Mouse (Mus musculus) megakaryocyte, embryonic 14.5 days (primary cell): Measurements from ENCODE around the gene Tmem189. TPM values are rescaled to one million over a fixed set of nuclear protein-coding genes. Genes with fewer than 3 reads are reported as not detected.
"Not testable (repeated sequence)": the region's sequence is repeated elsewhere in the genome, so short reads cannot be mapped to it uniquely, and the experiment has no call there.

Source experiments
- H3K27me3 ChIP-seq: replicated peaks from 2 replicates; pipeline ENCODE3; 2012; ENCODE audit warnings: inconsistent platforms
- H3K36me3 ChIP-seq: replicated peaks from 2 replicates; pipeline ENCODE3; 2012; ENCODE audit warnings: low read length, inconsistent platforms, mixed read lengths
- H3K4me1 ChIP-seq: 2 replicates; pipeline ENCODE4 v1.6.1; 2012; ENCODE audit warnings: inconsistent platforms
- H3K4me3 ChIP-seq: replicated peaks from 2 replicates; pipeline ENCODE3; 2012; ENCODE audit warnings: moderate library complexity, mild to moderate bottlenecking, inconsistent platforms
- H3K9me3 ChIP-seq: 2 replicates; pipeline ENCODE4 v1.6.1; 2012; ENCODE audit warnings: inconsistent platforms
- FLI1 ChIP-seq: IDR thresholded peaks from 2 replicates; pipeline ENCODE4 v1.6.1; 2012; ENCODE audit warnings: low read length, inconsistent platforms, mixed read lengths
- GATA1 ChIP-seq: IDR thresholded peaks from 3 replicates; pipeline ENCODE4 v1.6.1; 2012; ENCODE audit warnings: mixed read lengths, low read length, inconsistent platforms, borderline replicate concordance
- polyA plus RNA-seq: library from polyadenylated mRNA; stranded (reverse); fragments of >175 nt; gene quantifications from 2 replicates; pipeline ENCODE4 v1.2.3, GENCODE M21; 2012; ENCODE audit warnings: low replicate concordance; ENCODE audit not compliant: insufficient read depth

Gene Tmem189
- polyA plus RNA-seq, 1 experiment: 173 TPM

DNA sequence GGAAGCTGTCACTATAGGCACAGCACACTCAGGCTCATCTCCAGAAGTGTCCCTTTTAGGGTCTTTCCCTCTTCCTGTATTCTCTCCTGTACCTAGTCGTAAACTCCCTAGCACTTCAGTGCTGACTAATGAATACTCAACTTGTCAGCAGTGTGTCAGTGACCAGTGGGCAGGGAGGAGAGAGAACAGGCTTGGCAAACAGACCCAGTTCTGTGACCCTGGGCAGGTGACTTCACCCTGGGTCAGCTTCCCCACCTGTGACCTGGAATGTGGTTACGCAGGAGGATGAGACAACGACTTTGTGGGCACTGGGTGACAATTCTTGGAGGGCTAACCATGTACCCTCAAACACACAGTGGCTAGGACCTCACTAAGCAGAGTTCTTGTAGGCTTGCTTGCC is 72.6 kb downstream of the Tmem189 start:
- H3K27me3 ChIP-seq: no peaks in the 10 kb centered on the region
- no peak for TF ChIP-seq GATA1
- no peak for TF ChIP-seq FLI1
- no peak overlapping the region for H3K4me3 ChIP-seq
- H3K9me3 ChIP-seq: peaks cover 16% of the 10 kb centered on the region
- peaks cover 93% of the 10 kb centered on the region for H3K36me3 ChIP-seq
- peaks cover 66% of the 10 kb centered on the region for H3K4me1 ChIP-seq

DNA sequence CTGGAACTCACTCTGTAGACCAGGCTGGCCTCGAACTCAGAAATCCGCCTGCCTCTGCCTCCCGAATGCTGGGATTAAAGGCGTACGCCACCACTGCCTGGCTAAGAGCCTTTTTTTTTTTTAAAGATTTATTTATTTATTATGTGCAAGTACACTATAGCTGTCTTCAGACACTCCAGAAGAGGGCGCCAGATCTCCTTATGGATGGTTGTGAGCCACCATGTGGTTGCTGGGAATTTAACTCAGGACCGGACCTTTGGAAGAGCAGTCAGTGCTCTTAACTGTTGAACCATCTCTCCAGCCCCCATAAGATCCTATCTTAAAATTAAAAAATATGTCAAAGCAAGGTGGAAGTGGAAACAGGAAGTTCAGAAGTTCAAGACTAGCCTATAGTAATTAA is 76.3 kb downstream of the Tmem189 start:
- H3K27me3 ChIP-seq, H3K4me3 ChIP-seq: not testable (repeated sequence)
- H3K4me1 ChIP-seq: peaks cover 51% of the 10 kb centered on the region
- peaks cover 93% of the 10 kb centered on the region for H3K36me3 ChIP-seq
- peaks cover 16% of the 10 kb centered on the region for H3K9me3 ChIP-seq

DNA sequence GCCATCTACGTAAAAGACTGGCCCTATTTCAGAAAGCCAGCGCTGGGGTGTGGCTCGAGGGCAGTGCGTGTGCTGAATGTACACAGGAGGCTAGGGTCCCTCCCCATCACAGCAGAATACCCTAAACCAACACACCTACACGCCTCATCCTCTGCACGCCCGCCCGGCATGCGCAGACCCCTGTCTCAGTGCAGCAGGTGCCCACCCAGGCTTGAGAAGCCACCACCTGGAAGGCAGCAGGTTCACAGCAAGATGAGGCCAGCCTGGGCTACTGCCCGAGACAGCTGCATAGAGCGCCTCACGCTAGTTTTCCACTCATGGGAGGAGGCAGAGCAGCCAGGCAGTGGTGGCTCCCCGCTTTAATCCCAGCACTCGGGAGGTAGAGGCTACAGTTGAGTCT is 77.5 kb downstream of the Tmem189 start:
- Histone ChIP-seq H3K27me3 (no peaks in the 10 kb centered on the region), H3K36me3 (peaks cover 87% of the 10 kb centered on the region), H3K9me3 (peaks cover 16% of the 10 kb centered on the region), H3K4me3 (no peak overlapping the region), H3K4me1 (peaks cover 42% of the 10 kb centered on the region)
- TF ChIP-seq GATA1: no peak
- no peak for TF ChIP-seq FLI1

DNA sequence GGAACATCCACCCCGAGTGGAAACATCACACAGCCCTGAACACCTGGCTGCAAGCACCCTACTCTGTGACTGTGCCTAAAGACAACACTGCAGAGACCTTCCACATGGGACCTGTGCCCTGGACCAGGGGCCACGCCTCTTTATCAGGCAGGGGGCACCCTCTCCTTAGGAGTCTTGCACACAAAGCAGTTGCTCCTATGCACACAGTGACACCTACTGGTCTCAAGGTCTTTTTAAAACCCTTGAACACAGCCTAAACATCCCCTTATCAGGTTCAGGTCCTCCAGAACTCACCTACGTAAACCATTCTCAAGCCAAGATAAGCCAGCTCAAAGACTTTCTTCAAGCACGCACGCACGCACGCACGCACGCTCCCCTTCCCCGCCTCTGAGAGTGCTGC is 78.3 kb downstream of the Tmem189 start:
- H3K36me3 ChIP-seq: peaks cover 87% of the 10 kb centered on the region
- TF ChIP-seq GATA1: no peak
- H3K4me1 ChIP-seq: peaks cover 44% of the 10 kb centered on the region
- no peak overlapping the region for H3K4me3 ChIP-seq
- H3K9me3 ChIP-seq: peaks cover 16% of the 10 kb centered on the region
- no peaks in the 10 kb centered on the region for H3K27me3 ChIP-seq

DNA sequence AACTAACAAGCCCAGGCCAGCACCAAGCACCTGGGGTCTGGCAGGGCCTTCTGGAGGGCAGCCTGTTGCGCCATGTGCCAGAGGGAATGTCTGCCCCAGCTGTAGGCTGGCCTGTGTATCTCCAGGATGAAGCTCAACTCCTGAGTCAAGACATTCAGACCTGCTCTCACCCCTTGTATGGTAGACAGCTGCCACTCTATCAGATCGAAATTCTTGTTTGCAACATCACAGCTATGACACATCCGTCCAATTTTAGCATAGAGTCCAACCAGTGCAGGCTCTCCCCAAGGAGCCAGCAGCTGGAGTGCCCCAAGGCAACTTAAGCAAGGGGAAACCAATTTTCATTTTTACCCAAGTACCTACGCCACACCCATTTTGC is 82.9 kb downstream of the Tmem189 start:
- Histone ChIP-seq H3K36me3 (peaks cover 46% of the 10 kb centered on the region), H3K9me3 (no peaks in the 10 kb centered on the region), H3K27me3 (peaks cover 32% of the 10 kb centered on the region), H3K4me3 (no peak overlapping the region), H3K4me1 (peaks cover 29% of the 10 kb centered on the region)
- no peak for TF ChIP-seq GATA1
- no peak for TF ChIP-seq FLI1

DNA sequence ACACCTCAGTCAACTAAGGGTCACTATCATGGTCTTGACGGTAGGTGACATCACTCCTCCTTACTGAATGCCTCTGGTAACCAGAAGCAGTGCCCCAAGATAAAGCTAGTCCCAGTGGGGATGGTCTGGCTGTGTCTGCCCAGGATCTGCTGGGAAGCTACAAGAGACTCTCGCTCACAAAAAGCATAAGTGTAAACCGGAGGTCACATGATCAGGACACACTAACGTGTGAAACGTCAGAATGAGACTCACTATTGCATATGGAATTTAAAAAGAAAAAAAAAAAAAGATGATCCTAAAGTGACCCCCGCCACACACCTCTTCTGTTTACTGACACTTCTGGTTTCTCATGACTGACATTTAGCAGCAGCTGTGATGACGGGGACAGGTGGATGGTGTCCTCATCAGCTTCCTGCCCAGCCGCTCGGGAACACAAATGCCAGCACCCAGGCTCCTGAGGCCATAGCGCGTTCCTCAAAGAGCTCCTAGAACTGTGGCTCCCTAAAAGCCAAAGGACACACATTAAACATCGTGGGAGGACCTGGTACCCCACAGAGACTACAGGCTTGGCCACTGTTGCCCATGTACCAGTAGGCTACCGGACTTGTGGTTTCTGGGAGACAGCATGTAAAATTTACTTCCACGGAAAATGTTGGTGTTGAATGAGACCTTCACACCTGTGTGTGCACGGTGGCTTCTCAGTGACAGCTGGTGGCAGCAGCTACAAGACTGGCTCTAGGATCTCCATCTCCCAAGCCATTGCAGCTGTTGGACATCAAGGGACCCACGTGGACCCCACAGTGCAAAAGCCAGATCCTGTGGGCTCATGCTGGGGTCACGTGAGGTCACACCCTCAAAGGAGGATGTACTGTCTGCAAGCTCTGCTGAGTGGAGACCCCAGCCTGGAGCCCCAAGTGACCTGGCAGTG is 83.5 kb downstream of the Tmem189 start:
- Histone ChIP-seq H3K27me3 (peaks cover 37% of the 10 kb centered on the region), H3K4me3 (no peak overlapping the region), H3K9me3 (no peaks in the 10 kb centered on the region), H3K4me1 (peaks cover 23% of the 10 kb centered on the region), H3K36me3 (peaks cover 39% of the 10 kb centered on the region)
- TF ChIP-seq GATA1 (no peak), FLI1 (no peak)

DNA sequence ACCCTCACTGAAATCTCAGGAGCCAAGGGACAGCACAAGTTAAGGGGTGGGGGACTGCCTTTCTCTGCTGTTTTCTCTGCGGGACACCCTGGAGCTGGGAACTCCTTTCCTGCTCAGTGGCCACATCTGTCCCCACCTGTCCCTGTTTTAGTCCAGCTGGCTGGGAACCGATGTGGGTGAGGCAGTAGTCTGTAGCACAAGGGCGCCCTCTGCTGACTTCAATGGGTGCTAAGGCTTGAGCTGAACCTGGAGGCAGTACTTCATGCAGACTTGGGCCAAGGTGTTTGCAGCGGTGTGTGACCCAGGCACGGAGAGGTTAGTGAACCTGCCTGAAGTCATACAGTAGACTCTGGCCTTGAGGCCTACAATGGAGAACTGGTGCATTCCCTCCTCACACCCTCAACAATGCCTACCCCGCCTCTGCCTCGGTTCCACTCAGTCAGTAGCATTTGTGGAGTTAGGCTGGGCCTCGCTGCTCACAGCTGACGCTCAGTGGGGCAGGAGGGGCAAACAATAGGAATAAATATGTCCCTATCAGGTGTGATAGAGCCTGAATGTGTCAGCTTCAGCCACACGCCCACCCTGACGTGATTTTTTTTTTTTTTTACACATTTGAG is 84.3 kb downstream of the Tmem189 start:
- TF ChIP-seq FLI1 (no peak), GATA1 (no peak)
- Histone ChIP-seq H3K9me3 (no peaks in the 10 kb centered on the region), H3K4me1 (peaks cover 18% of the 10 kb centered on the region), H3K27me3 (peaks cover 45% of the 10 kb centered on the region), H3K36me3 (peaks cover 31% of the 10 kb centered on the region), H3K4me3 (no peak overlapping the region)

DNA sequence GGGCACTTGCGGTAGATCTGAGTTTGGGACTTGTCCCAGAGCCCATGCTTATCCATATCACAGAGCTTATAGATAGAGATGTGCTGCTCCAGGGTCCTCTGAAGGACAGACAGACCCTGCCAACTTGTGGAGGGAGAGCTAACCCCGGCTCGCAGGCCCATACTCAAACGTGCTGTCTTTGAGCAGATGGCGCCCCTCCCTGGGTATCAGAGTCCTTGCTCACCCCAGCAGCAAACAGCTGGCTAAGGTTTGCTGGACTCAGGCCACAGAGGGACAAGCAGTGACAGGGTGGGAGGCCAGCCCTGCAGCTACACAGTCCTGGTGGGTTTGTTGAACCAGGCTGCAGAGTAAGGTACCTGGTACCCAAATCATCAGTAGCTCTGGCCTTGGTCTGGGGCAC is 86.6 kb downstream of the Tmem189 start:
- peaks cover 63% of the 10 kb centered on the region for H3K27me3 ChIP-seq
- H3K9me3 ChIP-seq: no peaks in the 10 kb centered on the region
- peaks cover 18% of the 10 kb centered on the region for H3K36me3 ChIP-seq
- TF ChIP-seq GATA1 (no peak), FLI1 (no peak)
- peaks cover 25% of the 10 kb centered on the region for H3K4me1 ChIP-seq
- H3K4me3 ChIP-seq: no peak overlapping the region

DNA sequence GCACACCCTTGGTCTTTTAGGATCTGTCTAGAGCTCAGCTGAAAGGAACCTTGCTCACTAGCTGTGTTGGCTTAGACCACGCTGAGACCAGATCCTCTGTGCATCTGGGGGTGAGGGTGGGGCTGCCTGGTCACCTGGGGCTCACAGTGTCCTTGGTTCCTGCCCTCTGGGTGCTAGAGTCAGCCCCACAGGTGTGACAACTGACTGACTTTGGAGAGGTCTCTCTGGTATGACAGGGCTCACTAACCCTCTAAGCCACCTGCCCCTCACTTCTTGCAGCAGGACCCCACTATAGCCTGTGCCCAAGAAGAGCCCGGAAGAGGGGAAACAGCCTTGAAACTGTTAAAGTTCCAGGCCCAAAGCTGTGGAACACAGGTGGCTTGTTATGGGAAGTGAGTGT is 87.3 kb downstream of the Tmem189 start:
- no peaks in the 10 kb centered on the region for H3K9me3 ChIP-seq
- TF ChIP-seq FLI1 (no peak), GATA1 (no peak)
- no peak overlapping the region for H3K4me3 ChIP-seq
- H3K4me1 ChIP-seq: peaks cover 24% of the 10 kb centered on the region
- peaks cover 65% of the 10 kb centered on the region for H3K27me3 ChIP-seq
- peaks cover 14% of the 10 kb centered on the region for H3K36me3 ChIP-seq

DNA sequence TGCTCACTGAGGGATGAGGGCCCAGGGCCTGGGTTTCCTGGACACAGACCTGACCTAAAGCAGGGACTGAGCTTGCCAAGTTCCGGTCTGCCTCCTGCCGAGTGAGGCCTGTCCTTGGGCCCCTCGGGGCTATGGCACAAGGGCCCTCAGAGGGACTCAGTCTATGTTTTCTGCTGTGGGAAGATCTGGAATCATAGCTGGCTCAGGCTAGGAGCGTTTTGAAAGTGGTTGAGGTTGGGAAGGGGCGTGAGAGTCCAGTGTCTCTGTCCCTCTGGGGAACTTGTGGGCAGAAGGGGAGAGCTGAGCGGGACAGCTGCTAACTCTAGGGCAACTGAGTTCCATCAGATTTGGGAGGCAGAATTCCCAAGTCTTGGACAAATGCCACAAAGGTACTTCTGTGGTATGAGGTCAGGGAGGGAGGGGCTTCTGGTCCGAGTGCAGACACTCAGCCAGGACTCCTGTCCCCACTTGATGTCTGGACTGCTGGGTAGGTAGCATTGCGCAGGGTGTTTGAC is 89.1 kb downstream of the Tmem189 start:
- TF ChIP-seq GATA1: no peak
- no peak for TF ChIP-seq FLI1
- Histone ChIP-seq H3K4me3 (no peak overlapping the region), H3K9me3 (no peaks in the 10 kb centered on the region), H3K36me3 (no peaks in the 10 kb centered on the region), H3K4me1 (peaks cover 21% of the 10 kb centered on the region), H3K27me3 (peaks cover 79% of the 10 kb centered on the region)
